Mouse (Mus musculus) brain, embryonic 18.5 days (tissue): ENCODE results near the gene Prap1.

Source experiments
- DNase-seq: peaks from one replicate; pipeline ENCODE4 v3.0.0-alpha.2; 2012; ENCODE audit warnings: low read depth, low spot score

Prap1 gene

DNA sequence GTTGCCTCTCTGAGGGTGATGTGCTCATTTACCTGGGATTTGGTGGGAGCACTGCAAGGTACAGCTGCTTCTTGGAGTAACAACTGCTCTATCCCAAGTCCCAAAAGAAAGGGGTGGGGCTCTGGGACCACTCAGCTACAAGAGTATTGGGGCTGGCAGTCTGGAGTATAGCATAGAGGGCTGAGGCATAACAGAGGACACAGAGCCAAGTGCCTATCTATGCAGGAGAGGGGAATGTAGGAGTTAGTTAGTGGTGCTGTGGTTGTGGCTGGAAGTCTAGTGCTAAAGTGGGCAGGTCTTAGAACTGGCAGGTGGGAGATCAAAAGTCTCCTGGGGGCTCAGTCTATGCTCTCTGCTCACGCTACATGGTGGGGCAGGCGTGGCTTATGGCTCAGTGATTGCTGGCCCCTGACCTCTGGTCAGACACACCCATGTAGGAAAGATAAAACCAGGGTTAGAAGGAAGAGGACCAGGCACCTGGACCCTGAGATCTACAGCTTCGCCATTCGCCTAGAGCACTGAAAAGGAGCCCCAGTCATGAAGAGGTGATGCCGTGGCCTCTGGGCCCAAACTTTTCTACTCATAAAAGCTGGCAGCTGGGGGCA is at the start of gene Prap1:
Gene Prap1 (plus strand): TSS at position 472 of the 605 bp plus-strand sequence.
- no peak for DNase-seq

DNA sequence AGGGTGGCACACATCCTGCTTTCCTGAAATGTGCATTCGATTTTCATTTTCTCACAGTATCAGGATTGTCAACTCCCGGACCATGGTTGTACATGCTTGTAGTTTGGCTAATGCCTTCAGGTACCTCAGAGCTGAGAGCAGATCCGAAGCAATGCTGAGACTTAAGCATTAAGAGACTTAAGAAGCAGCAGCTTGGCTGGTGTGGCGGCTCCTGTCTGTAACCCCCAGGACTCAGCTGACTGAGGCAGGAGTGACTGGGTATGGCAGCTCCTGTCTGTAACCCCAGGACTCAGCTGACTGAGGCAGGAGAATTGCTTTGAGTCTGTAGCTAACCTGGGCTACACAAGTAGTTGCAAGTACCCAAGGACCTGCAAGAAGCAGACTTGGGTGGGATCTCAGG is 47.6 kb upstream of the Prap1 start:
- no peak for DNase-seq

DNA sequence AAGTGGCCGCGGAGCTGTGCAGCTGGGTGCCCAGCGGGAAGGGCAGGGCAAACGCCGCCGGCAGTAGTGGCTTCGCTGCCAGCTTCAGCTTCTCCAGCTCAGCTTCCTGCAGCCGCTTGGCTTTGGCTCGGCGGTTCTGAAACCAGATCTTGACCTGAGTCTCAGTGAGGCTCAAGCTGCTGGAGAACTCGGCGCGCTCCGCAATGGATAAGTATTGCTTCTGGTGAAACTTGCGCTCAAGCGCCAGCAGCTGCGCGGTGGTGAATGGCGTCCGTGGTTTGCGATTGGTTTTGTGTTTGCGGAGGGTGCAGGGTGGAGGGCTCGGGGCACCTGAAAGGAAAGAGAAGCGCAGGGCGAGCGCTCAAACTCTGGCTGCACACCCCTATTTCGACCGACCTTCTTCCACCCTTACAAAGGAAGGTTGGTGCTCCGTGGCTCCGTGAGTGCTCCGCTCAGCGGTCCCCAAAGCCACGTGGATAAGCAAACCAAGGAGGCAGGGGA is 45.3 kb upstream of the Prap1 start:
- DNase-seq, result no peak

DNA sequence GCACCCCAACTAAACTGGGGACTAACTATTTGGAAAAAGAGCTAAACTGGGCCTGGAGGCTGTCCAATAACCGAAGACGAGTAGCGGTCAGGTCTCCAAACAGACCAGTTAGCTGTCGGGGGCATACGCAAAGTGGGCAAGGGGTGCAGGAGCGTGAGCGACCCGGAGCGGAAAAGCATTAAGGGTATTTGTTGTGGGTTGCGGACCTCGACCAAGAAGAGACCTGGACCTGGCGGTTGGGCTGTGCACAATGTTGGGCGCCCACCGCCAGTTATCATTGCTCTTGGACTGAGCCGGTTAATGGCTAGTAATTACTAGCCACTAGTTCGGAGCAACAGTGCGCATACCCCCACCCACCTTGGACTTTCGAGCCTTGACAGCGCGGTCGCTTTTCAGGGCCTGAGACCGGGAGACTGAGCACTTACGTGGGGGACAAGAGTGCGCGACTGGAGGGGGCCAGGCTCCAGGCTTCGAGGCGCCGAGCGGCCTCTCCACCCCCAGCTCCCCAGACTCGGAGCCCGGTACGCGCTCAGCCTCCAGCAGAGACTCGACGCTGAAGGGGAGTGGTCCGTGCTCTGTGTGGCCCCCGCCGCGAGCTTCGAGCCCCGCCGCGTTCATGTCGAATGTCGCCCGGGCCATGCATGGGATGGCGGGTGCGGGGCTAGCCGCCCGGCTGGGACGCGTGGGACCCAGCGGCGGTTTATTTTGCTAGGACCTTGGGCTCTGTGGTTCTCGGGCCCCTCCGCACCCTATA is 44.7 kb upstream of the Prap1 start, which contains the start of gene Msx3:
Gene Msx3 (minus strand): TSS at position 729 of the 754 bp plus-strand sequence.
- no peak for DNase-seq

DNA sequence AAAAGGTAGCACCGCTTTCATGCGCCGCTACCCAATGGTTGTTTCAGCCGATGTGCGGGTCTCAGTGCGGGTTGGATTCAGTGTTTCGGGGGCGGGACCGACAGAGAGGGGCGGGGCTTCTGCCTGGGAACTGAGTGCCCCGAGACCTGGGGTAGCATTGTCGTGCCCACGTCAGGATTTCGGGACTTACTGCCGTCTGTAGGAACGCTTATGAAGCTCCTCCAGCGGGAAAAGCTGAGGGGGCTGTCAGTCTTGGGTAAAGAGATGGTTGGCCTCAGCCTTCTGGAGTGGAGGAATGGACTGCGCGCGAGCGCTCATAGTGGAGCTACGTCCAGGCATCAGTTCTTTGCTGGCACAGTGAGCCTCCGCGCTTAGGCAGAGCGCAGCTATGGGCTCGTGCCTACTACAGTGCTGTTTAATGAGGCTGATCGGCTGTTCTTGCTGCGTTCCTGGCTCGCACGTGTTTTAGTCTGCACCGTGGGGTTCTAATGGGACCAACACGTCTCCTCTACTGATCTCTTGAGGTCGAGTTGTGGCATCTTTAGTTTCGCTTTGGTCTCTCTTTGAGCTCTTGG is 44.0 kb upstream of the Prap1 start:
- DNase-seq, result no peak

DNA sequence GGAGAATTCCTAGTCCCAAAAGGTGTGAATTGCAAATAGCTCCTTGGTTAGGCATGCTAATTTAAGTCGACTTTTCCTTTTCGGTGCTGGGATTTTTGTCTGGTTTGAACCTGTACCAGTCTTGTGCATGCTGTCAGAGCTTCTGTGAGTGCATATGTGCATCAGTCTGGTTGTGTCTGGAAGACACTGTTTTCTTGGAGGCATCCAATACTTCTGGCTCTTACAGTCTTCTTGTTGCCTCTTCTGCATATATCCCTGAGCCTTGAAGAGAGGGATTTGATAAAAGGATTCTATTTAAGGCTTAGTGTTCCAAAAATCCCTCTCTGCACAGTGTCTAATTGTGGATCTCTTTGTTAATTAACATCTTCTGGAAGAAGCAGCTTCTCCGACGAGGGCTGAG is 39.1 kb upstream of the Prap1 start:
- peak; percentile 68 for DNase-seq

DNA sequence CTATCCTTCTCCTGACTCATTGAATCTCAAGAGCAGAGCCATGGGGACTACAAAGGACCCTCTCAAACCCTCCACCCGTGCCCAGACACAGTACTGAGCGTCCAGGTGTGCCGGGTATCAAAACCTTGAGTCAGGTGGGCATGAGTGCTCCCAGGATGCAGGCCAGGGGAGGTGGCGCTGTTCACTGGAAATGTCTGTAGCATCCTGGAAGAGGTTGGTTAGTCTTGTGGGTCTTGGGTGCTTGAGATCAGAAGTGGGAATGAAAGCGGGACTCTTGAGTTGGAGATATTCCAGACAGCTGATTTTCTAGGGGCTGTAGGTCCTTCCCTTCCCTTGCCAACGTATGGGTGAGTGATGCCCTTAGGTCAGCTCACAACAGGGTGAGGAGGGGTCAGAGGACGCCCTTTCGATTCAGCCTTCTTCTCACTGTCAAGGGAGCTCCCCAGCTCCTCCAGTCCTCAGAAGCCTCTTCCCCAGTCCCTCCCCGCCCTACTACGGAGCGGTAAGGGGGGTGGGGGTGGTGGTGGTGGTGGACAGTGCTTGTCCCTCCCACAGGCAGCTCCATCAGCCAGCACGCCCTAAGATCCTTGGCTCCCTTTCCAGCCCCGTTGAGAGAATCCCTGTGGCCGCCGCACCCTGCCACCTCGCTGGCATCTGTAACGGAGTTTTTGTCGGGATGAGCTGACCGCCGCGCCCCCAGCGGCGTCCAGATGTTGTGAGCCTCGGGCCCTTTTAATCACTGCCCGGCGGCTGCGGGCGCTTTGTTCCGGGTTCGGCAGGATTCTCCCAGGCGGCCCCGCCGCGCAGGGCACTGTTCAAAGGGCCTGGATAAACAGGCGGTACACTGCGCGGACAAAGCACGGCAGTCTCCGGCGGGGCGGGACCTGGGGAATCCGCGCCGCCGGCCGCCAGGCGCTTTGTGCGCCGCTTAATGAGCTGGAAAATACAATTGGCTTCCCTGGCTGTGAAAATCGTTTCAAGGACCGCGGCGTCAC is 35.5 kb upstream of the Prap1 start:
- no peak for DNase-seq

DNA sequence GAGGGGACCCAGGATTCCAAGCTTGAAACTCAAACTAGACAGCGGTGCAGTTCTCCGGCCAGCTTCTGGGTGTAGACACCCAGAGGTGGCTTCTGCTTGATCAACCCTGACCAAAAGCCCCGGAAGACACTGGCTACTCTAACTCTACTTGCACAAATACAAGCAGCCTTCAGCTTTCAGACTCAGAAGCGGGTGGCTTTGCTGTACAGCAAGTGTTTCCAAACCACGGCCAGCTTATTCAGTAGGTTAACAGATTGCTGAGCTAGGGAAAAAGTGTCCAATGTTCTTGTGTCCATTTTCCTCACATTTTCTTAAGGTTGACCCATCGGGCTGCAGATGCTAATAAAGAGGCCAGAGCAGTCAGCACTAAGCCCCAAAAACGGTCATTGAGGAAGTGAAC is 34.7 kb upstream of the Prap1 start:
- no peak for DNase-seq

DNA sequence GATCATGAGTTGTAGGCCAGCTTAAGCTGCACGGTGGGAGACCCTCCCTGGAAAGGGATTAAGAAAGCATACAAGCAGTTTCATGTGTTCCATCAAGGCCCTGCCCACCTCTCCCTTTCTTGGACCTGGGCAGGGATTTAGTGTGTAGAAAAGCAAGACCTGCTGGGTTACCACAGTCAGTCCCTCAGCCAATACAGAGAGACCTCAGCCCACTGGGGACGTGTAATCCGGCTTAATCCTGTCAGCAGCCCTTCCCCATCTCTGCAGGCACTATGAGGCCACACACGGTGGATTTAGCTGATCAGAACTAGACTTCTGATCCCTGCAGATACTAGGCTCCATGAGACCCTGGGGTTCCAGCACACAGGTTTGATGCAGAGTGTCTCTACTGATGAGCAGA is 33.6 kb upstream of the Prap1 start:
- no peak for DNase-seq

DNA sequence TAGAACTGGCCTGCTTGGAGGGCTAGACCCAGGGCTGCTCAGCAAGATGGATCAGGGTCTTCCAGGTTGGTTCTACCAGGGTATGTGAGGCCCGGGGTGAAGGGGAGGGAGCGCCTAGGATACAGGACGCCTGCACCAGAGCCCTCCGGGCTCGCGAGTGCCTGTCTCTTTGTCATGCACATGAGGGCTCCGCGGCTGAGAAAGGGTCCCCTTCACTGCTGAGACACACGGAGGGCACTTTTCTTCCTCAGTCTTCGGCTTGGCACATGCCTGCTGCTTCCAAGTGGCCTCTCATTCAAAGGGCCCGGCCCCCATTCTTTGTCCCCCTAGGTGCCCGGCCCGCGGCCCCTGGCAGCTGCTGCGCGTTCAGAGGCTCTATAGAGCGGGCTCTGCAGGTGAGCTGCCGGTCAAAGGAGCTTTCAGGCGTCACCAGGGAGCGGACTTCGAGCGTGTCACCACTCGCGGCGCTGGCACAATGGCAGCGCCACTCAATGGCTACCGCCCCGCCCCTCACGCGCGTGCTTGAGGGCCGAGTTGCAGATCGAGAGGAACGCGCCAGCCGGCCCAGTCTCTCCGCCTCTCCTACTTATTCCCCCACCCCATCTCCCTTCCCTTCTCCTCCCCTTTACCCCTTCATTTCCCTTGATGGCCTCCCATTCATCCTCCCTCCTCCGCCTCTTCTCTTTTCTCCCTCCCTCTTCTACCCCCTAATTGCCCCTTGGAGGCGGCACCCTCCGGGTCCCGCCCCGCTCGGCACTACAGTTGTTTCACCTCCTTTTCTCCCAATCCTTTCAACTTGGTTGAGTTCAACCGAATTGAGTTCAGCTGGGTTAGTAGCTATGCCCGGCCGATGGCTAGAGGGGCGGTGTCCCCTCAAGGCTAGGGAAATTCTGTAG is 32.0 kb upstream of the Prap1 start:
- no peak for DNase-seq

DNA sequence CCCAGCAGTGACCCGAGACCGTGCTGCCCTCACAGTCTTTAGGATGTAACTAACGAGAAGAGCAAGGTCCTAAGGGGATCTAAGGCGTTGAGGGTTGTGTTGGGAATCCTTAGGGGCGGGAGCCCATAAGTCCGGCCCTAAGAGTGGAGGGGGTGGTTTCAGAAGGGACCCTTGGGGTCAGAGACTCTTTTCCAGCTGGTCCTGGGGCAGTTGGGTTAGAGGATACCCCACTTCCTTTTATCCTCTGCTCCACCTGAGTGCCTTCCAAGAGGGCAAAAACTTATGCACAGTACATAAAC is 31.4 kb upstream of the Prap1 start:
- no peak for DNase-seq

DNA sequence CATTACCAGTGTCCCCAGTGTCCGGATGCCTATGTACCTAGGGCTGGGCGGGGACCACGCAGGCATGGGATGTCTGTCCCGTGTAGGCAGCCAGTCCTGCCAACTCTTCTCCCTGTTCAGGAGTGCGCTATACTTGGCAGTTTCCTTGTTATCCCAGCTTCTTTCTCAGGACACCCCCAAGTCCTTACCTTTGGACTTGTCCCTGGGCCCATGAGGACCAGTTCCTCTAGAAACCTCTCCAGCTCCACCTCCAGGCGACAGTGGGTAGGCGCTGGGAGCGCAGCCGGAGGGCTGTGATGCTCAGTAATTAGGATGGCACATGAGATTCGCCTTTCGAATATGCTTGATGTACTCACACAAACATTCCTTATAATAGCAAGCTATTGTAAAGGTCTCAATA is 30.9 kb upstream of the Prap1 start:
- DNase-seq, result no peak

DNA sequence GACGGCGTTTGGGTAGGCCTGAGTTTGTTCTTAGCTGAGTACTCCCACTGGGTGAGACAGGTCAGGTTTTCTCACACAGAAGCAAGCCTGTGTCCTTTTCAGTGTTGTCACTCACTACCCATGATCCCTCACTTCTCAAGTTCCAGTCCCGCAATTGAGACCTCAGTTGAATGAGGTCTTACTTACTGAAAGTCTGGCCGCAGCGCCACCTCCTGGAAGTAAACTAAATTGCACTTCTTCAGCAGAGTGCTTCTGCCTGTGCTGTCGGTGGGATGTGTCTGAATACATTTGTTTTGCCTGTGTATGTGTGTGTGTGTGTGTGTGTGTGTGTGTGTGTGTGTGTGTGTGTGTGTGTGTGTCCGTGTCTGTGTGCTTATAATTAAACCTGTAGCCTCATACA is 30.1 kb upstream of the Prap1 start:
- DNase-seq, result no peak

DNA sequence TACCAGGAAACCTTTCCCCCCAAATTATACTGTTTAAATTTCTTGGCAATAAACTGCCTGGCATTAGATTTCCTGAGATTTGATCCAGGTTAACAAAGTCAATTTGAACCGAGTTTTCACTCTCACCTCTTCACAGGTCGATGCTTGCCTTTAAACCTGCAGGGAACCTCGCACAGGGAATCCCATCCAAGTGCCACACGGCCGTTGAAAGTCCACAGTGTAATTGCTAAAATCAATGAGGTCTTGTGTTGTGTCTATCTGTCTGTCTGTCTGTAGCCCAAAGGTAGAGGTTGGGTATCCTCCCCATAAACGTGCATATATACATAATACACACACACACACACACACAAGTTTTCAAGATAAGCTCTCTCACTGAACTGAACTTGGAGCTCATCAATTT is 25.8 kb upstream of the Prap1 start:
- DNase-seq, result no peak

DNA sequence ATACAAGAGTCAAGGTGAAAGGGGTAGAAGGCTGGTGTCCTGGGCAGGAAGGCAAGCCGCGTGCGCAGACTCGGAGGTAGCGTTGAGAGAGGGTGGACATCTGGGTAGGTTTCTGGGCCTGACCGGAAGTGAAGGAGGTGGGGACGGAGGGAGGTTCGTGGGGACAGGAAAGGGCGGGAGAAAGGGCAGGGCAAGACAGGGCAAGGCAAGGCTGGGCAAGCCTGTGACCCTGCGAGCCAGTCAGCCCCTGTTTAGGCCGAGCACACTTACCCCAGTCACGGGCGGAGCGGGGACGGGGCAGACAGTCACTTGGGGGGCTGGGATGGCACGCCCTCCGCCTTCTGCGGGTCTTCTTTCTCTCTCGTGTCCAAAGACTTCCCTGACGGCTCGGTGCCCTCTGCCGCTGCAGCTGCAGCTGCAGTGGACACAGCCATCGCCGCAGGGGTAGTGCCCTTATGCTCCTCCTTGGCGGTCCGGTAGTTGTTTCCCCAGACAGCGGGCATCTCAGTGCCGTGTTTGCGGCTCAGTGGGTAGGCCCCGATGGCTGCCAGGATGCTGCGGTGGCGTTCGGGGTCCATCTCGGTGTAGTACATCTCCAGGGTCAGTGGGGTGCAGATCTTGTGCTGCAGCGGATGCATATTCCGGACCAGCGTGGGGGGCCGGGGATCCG is 23.0 kb upstream of the Prap1 start:
- DNase-seq, result no peak

DNA sequence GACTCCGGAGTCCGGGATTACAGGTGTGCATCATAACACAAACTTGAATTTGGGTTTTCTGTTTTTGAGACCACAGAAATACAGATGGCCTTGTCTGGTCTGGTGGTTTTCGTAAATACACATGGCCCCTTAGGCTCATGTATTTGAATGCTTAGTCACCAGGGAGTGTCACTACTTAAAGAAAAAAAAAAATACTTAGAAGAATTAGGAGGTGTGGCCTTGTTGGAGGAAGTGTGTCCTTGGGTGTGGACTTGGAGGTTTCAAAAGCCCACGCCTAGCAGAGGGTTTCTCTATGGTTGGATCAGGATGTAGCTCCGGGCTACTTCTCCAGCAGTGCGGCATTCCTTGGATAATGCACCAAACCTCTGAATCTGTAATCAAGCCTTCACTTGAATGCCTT is 15.5 kb upstream of the Prap1 start:
- DNase-seq, result no peak

DNA sequence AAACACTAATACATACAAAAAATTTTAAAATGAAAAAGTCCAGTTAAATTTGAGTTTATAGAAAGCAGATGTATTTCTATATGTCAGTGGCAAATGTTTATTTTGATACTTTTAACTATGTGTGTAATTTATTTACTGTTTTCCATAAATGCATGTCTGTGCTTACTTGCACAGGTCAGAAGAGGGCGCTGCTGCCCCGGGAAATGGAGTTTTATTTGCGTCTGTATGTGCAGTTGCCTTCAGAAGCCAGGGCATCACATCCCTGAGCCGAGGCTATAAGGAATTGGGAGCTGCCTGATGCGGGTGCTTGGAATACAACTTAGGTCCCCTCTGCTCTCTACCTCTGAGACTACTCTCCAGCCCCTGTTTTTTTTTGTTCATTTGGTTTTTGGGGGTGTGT is 14.5 kb upstream of the Prap1 start:
- DNase-seq, result no peak

DNA sequence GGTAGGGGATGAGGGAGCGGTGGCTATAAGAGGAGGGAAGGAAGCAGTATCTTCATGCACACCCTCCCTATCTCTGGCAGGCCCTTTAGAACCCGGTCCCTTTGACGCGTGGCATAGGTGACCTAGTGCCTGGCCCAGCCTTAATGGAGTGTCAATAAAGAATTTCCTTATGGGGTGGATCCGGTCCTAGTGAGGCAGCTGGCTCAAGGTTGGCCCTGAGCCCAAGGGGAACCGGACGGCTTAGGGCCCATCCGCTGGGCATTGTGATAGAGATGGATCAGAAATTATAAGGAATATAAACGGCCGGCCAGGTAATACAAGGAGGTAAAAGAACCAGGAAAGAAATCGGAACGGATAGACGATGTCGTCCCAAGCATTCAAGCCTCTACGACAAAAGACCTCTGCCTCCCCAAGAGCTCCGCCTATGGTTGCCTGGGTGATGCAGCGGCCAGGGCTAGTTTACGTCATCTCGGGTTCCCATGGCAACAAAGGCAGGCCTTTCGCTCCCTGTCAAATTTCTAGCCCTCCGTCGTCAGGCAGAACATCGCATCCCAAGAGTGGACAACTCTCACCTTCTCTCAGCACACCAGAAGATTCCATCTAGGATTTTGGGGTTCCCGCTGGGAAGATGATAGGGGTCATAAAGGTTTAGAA is 12.6 kb upstream of the Prap1 start:
- peak; percentile 88 for DNase-seq

DNA sequence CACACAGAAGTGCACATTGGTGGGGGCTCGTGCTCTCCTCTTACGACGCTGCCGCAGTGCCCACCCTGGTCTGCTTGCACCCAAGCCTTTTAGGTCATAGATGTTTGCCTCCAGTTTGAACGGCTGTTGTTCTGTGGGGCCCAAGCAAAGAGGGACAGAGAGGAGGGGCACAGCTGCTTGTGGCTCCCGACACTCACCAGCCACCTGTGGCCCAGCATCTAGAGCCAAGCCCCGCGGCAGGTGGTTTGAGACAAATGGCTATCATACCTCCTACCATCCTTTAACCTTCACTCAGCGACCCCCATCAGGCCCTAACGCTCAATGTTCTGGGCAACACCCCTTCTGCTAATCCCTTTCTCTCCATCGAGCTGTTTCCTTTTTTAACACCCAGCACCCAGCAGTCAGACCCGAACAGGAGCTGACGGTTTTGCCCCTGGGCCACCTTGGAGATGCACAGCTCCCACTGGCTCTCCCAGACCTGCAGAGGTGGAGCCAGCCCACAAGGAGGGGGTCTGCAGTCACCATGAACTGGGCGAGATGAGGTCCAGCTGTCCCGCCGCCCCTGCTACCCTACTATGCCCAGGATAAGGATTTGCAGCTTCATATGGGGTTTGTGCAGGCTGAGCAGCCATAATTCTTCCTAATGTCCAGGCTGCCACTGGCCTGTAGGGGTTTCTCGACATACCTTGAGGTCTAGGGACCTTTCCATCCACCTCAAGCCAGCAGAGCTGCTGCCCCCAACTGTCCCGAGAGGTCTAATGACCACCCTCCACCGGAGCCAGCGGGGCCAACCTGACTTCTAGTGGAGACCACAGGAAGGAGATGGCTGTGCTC is 11.6 kb upstream of the Prap1 start:
- DNase-seq, result no peak
